Mouse (Mus musculus) G1E (cell line): ENCODE results near the gene Elovl6.

ENCODE experiments used
- CTCF ChIP-seq: IDR thresholded peaks from 2 replicates; pipeline ENCODE4 v1.5.1; 2012; ENCODE audit warnings: low read depth, low read length, inconsistent platforms, mixed read lengths
- GATA1 ChIP-seq: IDR thresholded peaks from 2 replicates; pipeline ENCODE4 v1.6.1; 2012; ENCODE audit warnings: borderline replicate concordance, low read length, inconsistent platforms, mixed read lengths

DNA sequence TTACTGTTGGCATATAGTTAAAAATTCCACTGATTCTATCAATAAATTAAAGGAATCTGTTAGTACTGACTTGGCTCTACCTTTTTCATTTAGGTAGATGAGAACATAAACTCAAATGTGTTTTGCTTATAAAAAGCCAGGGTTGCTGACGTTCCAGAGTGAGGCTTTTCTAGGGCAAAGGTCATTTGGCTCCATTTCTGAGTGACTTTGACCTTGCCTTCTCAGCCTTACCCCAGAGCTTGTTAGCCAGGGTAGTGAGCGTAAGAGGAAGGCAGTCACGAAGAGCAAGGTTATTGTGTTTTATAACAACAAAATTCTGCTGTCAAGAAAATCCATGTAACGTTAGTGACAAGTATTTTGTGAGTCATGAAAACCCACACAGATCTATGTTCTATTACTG lies 50.3 kb downstream of the Elovl6 start:
- TF ChIP-seq GATA1 (no peak), CTCF (no peak)
